Mouse (Mus musculus): ENCODE data around the gene Zfp94.

Gene Zfp94

DNA sequence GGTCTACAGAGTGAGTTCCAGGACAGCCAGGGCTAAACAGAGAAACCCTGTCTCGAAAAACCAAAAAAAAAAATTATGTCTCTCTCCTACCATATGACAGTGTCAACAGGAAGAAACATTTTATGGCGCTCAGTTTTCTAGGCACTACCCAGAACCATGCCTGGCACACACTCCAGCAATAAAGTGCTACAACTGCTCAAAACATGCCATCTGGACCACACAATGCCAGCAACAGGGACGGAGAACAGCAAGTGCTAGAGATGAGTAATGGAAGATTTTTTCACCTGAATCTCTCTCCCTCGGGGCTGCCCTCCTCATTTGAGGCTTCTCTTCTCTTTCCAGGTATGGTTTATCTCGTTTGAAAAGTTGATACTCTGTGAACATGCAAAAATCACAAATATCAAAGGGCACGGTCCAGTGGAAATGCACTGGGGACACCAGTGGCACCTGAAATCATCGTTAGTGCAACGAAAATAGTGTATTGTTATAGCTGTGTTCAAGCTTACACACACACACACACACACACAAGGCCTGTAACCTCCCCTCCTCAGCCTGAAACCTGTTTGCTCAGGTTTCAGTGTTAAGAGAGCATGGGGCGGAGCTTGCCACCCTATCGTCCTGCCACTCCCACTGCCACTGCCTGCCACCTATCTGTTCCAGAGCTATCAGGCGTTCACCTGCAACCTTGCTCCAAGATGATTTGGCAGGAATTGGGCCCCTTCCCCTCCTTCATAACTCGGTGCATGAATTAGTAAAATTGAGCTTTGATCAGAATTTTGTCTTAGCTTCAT lies 23.2 kb downstream of the Zfp94 start:
- Histone ChIP-seq H3K4me1 (replicated peaks; ENCODE audit: low read depth, low read length) (peaks cover 20% of the 10 kb centered on the region), H3K36me3 (ENCODE audit: insufficient read depth, low read length) (peaks cover 38% of the 10 kb centered on the region), H3K27me3 (ENCODE audit: insufficient read depth, low read length) (peaks cover 16% of the 10 kb centered on the region), H3K4me3 (replicated peaks; ENCODE audit: low read length) (no peak overlapping the region), H3K9me3 (ENCODE audit: low read length) (no peaks in the 10 kb centered on the region)
- TF ChIP-seq NANOG (IDR thresholded peaks at IDR 0.05; ENCODE audit: borderline replicate concordance, low read length), result no peak
- no peak for TF ChIP-seq POU5F1 (IDR thresholded peaks at IDR 0.05; ENCODE audit: borderline replicate concordance, low read length)
- no peak for TF ChIP-seq CTCF (conservative IDR thresholded peaks at IDR 0.05; ENCODE audit: low read length)

DNA sequence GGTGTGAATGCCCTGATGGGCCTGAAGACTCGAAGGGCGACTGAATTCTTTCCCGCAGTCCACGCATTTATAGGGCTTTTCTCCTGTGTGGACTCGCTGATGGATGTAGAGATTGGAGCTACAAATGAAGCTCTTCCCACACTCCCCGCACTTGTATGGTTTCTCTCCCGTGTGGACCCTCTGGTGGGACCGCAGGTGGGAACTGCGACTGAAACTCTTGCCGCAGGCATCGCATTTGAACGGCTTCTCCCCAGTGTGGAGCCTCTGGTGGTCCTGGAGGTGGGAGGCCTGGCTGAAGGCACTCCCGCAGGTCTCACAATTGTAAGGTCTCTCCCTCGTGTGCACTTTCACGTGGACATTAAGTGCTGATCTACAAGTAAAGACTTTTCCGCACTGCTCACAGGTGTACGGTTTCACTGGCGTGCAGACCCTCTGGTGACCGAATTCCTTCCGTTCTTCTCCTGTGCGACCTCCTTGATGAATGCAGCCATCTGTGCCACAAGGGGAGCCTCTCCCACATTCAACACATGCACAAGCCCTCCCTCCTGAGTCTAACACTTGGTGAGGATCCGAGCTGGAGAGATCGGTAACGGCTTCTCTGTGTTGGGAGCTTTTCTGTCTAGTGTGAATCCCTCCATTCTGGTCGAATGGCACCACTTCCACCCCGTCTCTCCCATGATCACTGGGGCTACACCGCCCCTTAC lies 24.9 kb downstream of the Zfp94 start:
- no peaks in the 10 kb centered on the region for H3K9me3 ChIP-seq (ENCODE audit: low read length)
- TF ChIP-seq NANOG (IDR thresholded peaks at IDR 0.05; ENCODE audit: borderline replicate concordance, low read length), result no peak
- no peak for TF ChIP-seq CTCF (conservative IDR thresholded peaks at IDR 0.05; ENCODE audit: low read length)
- no peak for TF ChIP-seq POU5F1 (IDR thresholded peaks at IDR 0.05; ENCODE audit: borderline replicate concordance, low read length)
- peak overlapping the region; percentile 41 for H3K4me3 ChIP-seq (replicated peaks; ENCODE audit: low read length)
- peaks cover 19% of the 10 kb centered on the region for H3K27me3 ChIP-seq (ENCODE audit: insufficient read depth, low read length)
- peaks cover 31% of the 10 kb centered on the region for H3K36me3 ChIP-seq (ENCODE audit: insufficient read depth, low read length)
- H3K4me1 ChIP-seq (replicated peaks; ENCODE audit: low read depth, low read length), result peaks cover 15% of the 10 kb centered on the region

DNA sequence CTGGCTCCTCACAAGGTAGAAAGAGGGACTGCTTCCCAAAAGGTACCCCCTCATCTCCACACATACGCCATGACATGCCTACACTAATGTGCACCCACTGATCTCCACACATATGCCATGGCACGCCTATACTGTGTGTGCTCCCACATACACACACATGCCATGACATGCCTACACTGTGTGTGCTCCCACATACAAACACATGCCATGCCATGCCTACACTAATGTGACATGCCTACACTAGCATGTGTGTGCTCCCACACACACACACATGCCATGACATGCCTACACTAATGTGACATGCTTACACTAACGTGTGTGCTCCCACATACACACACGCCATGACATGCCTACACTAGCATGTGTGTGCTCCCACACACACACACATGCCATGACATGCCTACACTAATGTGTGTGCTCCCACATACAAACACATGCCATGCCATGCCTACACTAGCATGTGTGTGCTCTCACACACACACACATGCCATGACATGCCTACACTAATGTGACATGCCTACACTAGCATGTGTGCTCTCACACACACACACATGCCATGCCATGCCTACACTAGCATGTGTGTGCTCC lies 26.3 kb downstream of the Zfp94 start:
- peaks cover 19% of the 10 kb centered on the region for H3K27me3 ChIP-seq (ENCODE audit: insufficient read depth, low read length)
- H3K4me3 ChIP-seq (replicated peaks; ENCODE audit: low read length), result no peak overlapping the region
- peaks cover 17% of the 10 kb centered on the region for H3K36me3 ChIP-seq (ENCODE audit: insufficient read depth, low read length)
- H3K9me3 ChIP-seq (ENCODE audit: low read length), result no peaks in the 10 kb centered on the region
- TF ChIP-seq NANOG (IDR thresholded peaks at IDR 0.05; ENCODE audit: borderline replicate concordance, low read length), result no peak
- TF ChIP-seq POU5F1 (IDR thresholded peaks at IDR 0.05; ENCODE audit: borderline replicate concordance, low read length), result no peak
- no peak for TF ChIP-seq CTCF (conservative IDR thresholded peaks at IDR 0.05; ENCODE audit: low read length)
- peaks cover 15% of the 10 kb centered on the region for H3K4me1 ChIP-seq (replicated peaks; ENCODE audit: low read depth, low read length)

DNA sequence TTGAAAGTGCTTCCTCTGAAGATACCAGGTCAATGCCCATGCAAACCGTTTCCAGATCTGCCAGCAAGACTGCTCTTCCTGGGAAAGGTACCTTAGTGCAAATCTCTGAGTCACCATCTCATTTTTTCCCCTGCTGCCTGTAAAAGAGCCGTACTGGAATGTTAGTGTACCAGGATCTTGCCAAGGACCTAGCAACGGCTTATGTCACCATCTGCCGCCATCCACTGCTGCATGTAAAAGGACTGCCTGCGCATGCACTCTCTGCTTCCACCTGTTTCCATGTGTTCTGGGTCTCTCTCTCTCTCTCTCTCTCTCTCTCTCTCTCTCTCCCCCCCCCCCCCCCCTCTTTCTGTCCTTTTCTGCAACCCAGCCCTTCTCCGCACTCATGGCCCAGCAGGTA lies 28.0 kb downstream of the Zfp94 start:
- Histone ChIP-seq H3K9me3 (ENCODE audit: low read length) (no peaks in the 10 kb centered on the region), H3K36me3 (ENCODE audit: insufficient read depth, low read length) (0 out of 2 replicates have a peak, but pooled peaks cover 9% of the 10 kb centered on the region), H3K4me1 (replicated peaks; ENCODE audit: low read depth, low read length) (peaks cover 15% of the 10 kb centered on the region), H3K27me3 (ENCODE audit: insufficient read depth, low read length) (peaks cover 19% of the 10 kb centered on the region), H3K4me3 (replicated peaks; ENCODE audit: low read length) (no peak overlapping the region)
- no peak for TF ChIP-seq POU5F1 (IDR thresholded peaks at IDR 0.05; ENCODE audit: borderline replicate concordance, low read length)

DNA sequence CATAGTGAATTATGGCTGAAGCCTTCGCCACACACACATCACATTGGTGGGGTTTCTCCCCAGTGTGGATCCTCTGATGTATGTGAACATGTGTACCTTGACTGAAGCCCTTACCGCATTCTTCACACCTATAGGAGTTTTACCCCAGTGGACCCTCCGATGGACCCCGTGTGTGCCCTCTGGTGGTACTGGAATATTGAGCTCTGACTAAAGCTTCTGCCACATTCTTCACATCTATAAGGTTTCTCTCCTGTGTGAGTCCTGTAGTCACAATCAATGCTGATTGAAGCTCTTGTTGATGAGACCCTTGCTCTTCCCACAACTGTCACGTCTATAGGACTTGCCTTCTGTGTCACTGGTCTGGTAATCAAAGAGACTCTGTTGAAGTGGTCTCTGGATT lies 28.8 kb downstream of the Zfp94 start:
- H3K9me3 ChIP-seq (ENCODE audit: low read length), result no peaks in the 10 kb centered on the region
- H3K4me3 ChIP-seq (replicated peaks; ENCODE audit: low read length), result no peak overlapping the region
- peaks cover 19% of the 10 kb centered on the region for H3K27me3 ChIP-seq (ENCODE audit: insufficient read depth, low read length)
- TF ChIP-seq CTCF (conservative IDR thresholded peaks at IDR 0.05; ENCODE audit: low read length) (peak; percentile 45), NANOG (IDR thresholded peaks at IDR 0.05; ENCODE audit: borderline replicate concordance, low read length) (no peak)
- H3K4me1 ChIP-seq (replicated peaks; ENCODE audit: low read depth, low read length), result peaks cover 15% of the 10 kb centered on the region
- H3K36me3 ChIP-seq (ENCODE audit: insufficient read depth, low read length), result 0 out of 2 replicates have a peak, but pooled peaks cover 7% of the 10 kb centered on the region

DNA sequence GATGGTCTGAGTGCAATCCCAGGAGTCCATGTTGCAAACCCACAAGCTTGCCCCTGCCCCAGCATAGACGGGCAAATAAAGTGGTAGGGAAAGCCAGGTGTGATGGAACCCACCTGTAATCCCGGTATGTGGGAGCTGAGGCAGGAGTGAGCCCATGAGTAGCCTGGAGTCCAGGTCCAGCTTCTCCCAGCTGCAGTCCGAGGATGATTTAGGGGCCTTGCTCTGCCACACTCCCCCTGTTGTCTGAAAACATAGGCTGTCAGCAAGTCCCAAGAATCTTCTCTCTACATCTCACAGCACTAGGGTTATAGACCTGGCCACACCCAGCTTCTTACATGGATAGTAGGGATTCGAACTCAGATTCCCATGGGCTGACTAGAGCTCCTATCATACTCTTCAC lies 29.6 kb downstream of the Zfp94 start:
- Histone ChIP-seq H3K9me3 (ENCODE audit: low read length) (no peaks in the 10 kb centered on the region), H3K4me1 (replicated peaks; ENCODE audit: low read depth, low read length) (peaks cover 12% of the 10 kb centered on the region), H3K27me3 (ENCODE audit: insufficient read depth, low read length) (peaks cover 14% of the 10 kb centered on the region), H3K36me3 (ENCODE audit: insufficient read depth, low read length) (0 out of 2 replicates have a peak, but pooled peaks cover 7% of the 10 kb centered on the region), H3K4me3 (replicated peaks; ENCODE audit: low read length) (no peak overlapping the region)
- TF ChIP-seq CTCF (conservative IDR thresholded peaks at IDR 0.05; ENCODE audit: low read length) (no peak), POU5F1 (IDR thresholded peaks at IDR 0.05; ENCODE audit: borderline replicate concordance, low read length) (no peak)

DNA sequence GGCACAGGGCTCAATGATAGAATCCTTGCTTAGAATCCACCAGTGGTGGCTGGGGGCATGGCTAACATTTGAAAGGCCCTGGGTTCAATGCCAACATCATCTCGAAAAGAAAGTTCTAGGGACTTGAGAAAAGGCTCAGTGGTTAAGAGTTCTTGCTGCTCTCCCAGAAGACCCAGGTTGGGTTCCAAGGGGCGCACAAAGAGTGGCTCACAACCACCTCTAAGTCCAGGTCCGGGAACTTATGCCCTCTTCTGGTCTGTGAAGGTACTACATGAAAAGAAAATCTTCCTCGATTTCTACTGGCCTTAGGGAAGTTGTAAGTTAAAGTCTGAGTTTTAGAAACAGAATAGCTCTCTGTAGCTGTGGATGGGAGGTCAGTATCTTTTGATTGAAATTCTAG lies 30.4 kb downstream of the Zfp94 start:
- peaks cover 8% of the 10 kb centered on the region for H3K27me3 ChIP-seq (ENCODE audit: insufficient read depth, low read length)
- no peak overlapping the region for H3K4me3 ChIP-seq (replicated peaks; ENCODE audit: low read length)
- TF ChIP-seq CTCF (conservative IDR thresholded peaks at IDR 0.05; ENCODE audit: low read length), result peak; percentile 19; the same call in 1 of the 2 replicates
- no peak for TF ChIP-seq NANOG (IDR thresholded peaks at IDR 0.05; ENCODE audit: borderline replicate concordance, low read length)
- H3K36me3 ChIP-seq (ENCODE audit: insufficient read depth, low read length), result 0 out of 2 replicates have a peak, but pooled peaks cover 2% of the 10 kb centered on the region
- H3K4me1 ChIP-seq (replicated peaks; ENCODE audit: low read depth, low read length), result peaks cover 11% of the 10 kb centered on the region
- no peaks in the 10 kb centered on the region for H3K9me3 ChIP-seq (ENCODE audit: low read length)

DNA sequence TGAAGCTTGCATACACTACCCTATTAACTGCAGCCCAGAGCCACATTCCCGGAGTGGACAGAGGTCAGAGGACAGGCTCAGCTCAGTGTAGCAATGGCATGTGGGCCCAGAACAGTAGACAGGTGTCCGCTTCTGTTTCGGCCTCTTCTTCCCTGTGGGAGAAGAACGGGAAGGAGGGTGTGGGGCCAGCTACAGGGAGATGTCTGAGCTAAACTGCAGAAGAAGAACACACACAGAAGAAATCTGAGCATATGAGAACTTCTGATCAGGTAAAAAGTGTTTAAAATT lies 35.7 kb downstream of the Zfp94 start:
- Histone ChIP-seq H3K36me3 (ENCODE audit: insufficient read depth, low read length) (0 out of 2 replicates have a peak, but pooled peaks cover 3% of the 10 kb centered on the region), H3K27me3 (ENCODE audit: insufficient read depth, low read length) (no peaks in the 10 kb centered on the region), H3K4me1 (replicated peaks; ENCODE audit: low read depth, low read length) (peaks cover 42% of the 10 kb centered on the region), H3K9me3 (ENCODE audit: low read length) (no peaks in the 10 kb centered on the region), H3K4me3 (replicated peaks; ENCODE audit: low read length) (peak overlapping the region; percentile 70)
- TF ChIP-seq CTCF (conservative IDR thresholded peaks at IDR 0.05; ENCODE audit: low read length) (no peak), POU5F1 (IDR thresholded peaks at IDR 0.05; ENCODE audit: borderline replicate concordance, low read length) (no peak), NANOG (IDR thresholded peaks at IDR 0.05; ENCODE audit: borderline replicate concordance, low read length) (no peak)
